Mouse (Mus musculus) duodenum, adult 2 months (tissue): ENCODE results near the gene Samt3. TPM values are rescaled to one million over a fixed set of nuclear protein-coding genes. Genes with fewer than 3 reads are reported as not detected.

Experiments
- polyA plus RNA-seq: library from polyadenylated mRNA; depleted of rRNA; stranded (reverse); fragments of >200 nt; gene quantifications from 2 replicates; pipeline ENCODE4 v1.2.3, GENCODE M21; 2012; ENCODE audit warnings: low replicate concordance; rRNA removed

Samt3 gene
- polyA plus RNA-seq: not detected in 2 replicates

DNA sequence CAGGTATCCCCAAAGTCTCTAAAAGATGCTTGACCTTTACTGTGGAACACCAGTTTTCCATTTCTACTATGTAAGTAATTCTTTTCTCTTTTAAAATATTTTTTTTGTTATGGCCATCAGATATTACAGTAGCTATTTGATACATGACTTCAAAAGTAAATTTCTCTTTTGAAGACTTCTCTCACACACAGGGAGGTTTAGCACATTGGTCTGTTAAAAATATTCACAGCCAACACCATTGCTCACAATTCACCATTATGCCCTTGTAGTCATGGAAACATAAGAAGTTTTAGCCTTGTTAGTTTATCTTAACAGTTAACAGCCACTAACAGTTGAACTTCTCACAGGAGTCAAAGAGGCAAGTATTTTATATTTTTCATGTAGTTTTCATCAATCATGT, at the start of gene Samt3:
TSS of gene Samt3 (plus strand) at position 301 of the 400 bp plus-strand sequence.

Other genes with a start within 250 kb of the Samt3 start
- 0.04 TPM in 1 of 2 replicates, not detected in the other for gene 5430427O19Rik, start 173.8 kb upstream of the Samt3 start, polyA plus RNA-seq
- gene Nr0b1, start 147.6 kb downstream of the Samt3 start, polyA plus RNA-seq: not detected in 2 replicates